Mouse (Mus musculus): Measurements from ENCODE around the gene Ankrd27. TPM values are rescaled to one million over a fixed set of nuclear protein-coding genes. Genes with fewer than 3 reads are reported as not detected.

Gene Ankrd27
- polyA plus RNA-seq, 1 experiment, result 20.7 TPM

DNA sequence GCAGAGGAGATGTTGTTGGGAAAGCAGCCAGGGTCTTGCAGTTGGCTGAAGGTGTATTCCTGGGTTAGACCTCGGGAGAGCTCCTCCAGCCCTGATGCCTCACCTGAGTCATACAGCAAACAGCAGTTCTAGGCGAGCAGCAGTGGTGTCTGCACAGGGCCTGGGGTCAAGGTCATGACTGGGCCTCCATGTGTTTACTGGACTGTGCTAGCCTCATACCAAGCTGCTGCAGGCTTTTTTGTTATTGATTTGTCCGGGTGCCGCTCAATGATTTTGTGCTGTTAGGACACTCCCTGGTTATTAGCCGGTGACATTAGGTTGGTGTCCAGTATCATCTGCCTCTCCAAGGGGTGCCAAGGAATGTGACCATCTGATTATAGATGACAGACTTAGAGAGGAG is 1.7 kb downstream of the Ankrd27 start:
- 72% methylated on average over 5 of the region's 5 CpGs for WGBS
- H3K4me3 ChIP-seq (replicated peaks; ENCODE audit: control insufficient read depth, low read depth, low read length), result no peak overlapping the region
- no peak for TF ChIP-seq POLR2A (IDR thresholded peaks at IDR 0.05; ENCODE audit: borderline replicate concordance, control insufficient read depth, low read depth, low read length)
- no peak for TF ChIP-seq CTCF (IDR thresholded peaks at IDR 0.05; ENCODE audit: control insufficient read depth, insufficient read depth, low read length)
- H3K27ac ChIP-seq (ENCODE audit: control insufficient read depth, insufficient read depth, low read depth, low read length, poor library complexity), result no peak overlapping the region
- no peaks in the 10 kb centered on the region; the same call in none of the 2 replicates for H3K4me1 ChIP-seq (ENCODE audit: control insufficient read depth, insufficient read depth, low read length)

DNA sequence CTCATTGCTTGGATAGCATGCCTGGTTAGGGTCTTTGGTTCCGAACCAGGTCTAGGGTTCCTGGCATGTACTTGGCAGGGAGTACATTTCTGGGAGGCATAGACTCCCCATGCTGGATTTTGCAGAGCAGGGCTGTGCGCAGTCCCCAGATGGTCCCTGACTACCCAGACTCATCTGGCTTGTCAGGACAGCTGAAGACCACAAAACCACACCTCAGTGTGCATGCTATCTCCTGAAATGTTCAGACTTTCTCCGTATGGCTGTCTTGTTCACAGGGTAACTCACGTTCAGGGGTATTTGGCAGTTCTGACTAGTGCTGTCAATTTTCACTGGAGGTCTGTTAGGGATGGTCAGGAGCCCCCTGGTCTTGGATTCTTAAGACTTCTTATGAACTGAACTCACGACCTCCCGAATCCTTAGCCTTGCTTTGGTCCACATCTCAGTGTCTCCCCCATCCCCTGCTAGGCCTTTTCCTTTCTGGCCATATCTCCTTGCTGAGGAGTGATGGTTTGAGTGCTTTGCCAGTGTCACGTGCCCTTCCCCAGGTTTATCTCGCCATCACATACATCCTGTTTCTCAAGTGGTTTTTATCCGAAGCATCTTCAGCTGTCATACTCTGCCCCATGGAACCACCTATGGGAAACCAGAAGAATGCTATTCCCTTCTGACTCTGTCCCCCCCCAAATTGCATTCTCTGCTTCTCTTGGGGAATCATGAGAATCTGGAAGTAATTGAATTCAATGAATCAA is 2.8 kb downstream of the Ankrd27 start:
- Histone ChIP-seq H3K4me3 (replicated peaks; ENCODE audit: control insufficient read depth, low read depth, low read length) (no peak overlapping the region), H3K27ac (ENCODE audit: control insufficient read depth, insufficient read depth, low read depth, low read length, poor library complexity) (no peak overlapping the region), H3K4me1 (ENCODE audit: control insufficient read depth, insufficient read depth, low read length) (peaks cover 1% of the 10 kb centered on the region)
- WGBS, result 17% methylated on average over 9 of the region's 9 CpGs
- TF ChIP-seq CTCF (IDR thresholded peaks at IDR 0.05; ENCODE audit: control insufficient read depth, insufficient read depth, low read length), result no peak
- no peak for TF ChIP-seq POLR2A (IDR thresholded peaks at IDR 0.05; ENCODE audit: borderline replicate concordance, control insufficient read depth, low read depth, low read length)

DNA sequence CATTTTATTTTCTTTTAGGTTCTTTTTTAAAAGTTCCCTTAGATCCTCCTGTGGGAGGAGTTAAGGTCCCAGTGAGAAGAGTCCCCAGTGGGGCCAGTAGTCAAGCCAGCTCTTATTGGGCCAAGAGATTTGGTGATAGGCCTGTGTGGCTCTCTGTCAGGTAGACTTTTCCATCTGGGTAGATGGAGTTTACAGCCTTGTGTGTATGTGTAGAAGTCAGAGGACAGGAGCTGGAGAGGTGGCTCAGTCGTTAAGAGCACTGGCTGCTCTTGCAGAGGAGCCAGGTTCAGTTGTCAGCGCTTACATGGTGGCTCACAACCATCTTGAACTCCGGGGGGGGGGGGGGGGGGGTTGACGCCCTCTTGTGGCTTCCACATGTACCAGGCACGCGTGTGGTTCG is 3.4 kb downstream of the Ankrd27 start:
- 43% methylated on average over 7 of the region's 7 CpGs for WGBS
- peaks cover 1% of the 10 kb centered on the region for H3K4me1 ChIP-seq (ENCODE audit: control insufficient read depth, insufficient read depth, low read length)
- no peak overlapping the region for H3K4me3 ChIP-seq (replicated peaks; ENCODE audit: control insufficient read depth, low read depth, low read length)
- H3K27ac ChIP-seq (ENCODE audit: control insufficient read depth, insufficient read depth, low read depth, low read length, poor library complexity), result no peak overlapping the region
- no peak for TF ChIP-seq POLR2A (IDR thresholded peaks at IDR 0.05; ENCODE audit: borderline replicate concordance, control insufficient read depth, low read depth, low read length)
- no peak for TF ChIP-seq CTCF (IDR thresholded peaks at IDR 0.05; ENCODE audit: control insufficient read depth, insufficient read depth, low read length)

DNA sequence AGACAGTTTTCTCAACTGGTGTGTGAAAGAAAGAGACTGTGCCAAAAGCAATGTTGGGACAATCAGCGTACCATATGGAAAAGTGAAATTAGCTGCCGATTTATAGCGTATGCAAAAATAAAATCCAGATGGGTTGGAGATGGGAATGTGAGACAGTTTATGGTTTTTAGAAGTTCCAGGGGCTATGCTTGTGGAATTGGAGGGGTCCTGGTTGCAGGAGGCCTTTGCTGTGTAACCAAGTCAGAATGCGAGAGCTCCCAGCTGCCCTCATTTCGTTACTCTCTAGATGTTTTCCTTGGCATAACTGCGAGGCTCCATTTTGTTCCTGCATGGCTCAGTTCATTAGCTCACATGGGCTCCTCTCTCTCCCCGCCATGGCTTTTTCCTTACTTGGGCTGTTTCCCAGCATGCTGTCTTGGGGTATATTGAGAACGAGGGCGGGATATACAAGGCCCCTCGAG is 4.7 kb downstream of the Ankrd27 start:
- WGBS, result 88% methylated on average over 10 of the region's 10 CpGs
- Histone ChIP-seq H3K4me1 (ENCODE audit: control insufficient read depth, insufficient read depth, low read length) (peaks cover 1% of the 10 kb centered on the region), H3K4me3 (replicated peaks; ENCODE audit: control insufficient read depth, low read depth, low read length) (no peak overlapping the region), H3K27ac (ENCODE audit: control insufficient read depth, insufficient read depth, low read depth, low read length, poor library complexity) (no peak overlapping the region)
- TF ChIP-seq POLR2A (IDR thresholded peaks at IDR 0.05; ENCODE audit: borderline replicate concordance, control insufficient read depth, low read depth, low read length), result no peak
- TF ChIP-seq CTCF (IDR thresholded peaks at IDR 0.05; ENCODE audit: control insufficient read depth, insufficient read depth, low read length), result no peak

DNA sequence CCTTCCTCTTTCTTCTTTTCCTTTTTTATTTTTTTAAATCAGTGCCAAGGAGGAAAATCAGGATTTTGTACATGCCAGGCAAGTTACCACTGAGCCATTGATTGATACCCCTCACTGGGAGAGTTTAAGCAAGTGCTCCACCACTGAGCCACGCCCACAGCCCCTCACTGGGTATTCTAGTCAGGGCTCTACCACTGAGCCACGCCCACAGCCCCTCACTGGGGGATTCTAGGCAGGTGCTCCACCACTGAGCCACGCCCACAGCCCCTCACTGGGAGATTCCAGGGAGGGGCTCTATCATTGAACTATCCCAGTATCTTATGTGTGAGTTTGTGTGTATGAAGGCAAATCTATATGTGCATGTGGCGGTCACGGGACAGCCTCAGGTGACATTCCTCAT is 8.3 kb downstream of the Ankrd27 start:
- H3K4me3 ChIP-seq (replicated peaks; ENCODE audit: control insufficient read depth, low read depth, low read length), result no peak overlapping the region
- 74% methylated on average over 5 of the region's 5 CpGs for WGBS
- TF ChIP-seq POLR2A (IDR thresholded peaks at IDR 0.05; ENCODE audit: borderline replicate concordance, control insufficient read depth, low read depth, low read length), result no peak
- no peak for TF ChIP-seq CTCF (IDR thresholded peaks at IDR 0.05; ENCODE audit: control insufficient read depth, insufficient read depth, low read length)
- no peak overlapping the region for H3K27ac ChIP-seq (ENCODE audit: control insufficient read depth, insufficient read depth, low read depth, low read length, poor library complexity)
- H3K4me1 ChIP-seq (ENCODE audit: control insufficient read depth, insufficient read depth, low read length), result peaks cover 1% of the 10 kb centered on the region; the same call in 1 of the 2 replicates

DNA sequence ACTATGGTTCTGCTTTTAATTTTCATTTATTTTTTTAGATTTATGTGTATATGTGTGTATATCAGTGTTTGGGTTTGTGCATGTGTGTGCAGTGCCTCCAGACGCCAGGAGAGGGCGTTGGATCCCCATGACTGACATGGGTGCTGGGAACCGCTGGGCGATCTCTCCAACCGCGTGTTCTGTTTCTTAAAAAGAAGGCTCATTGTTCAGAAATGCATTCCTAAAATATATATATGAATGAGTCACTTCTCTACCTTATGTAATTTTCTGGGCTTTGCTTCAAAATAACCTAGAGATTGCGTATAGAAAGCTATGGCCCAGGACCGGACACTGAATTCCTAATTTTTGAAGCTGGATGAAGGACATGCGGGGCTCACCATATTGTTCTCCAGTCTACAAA is 13.4 kb downstream of the Ankrd27 start:
- WGBS, result 91% methylated on average over 9 of the region's 9 CpGs
- Histone ChIP-seq H3K27ac (ENCODE audit: control insufficient read depth, insufficient read depth, low read depth, low read length, poor library complexity) (no peak overlapping the region), H3K4me3 (replicated peaks; ENCODE audit: control insufficient read depth, low read depth, low read length) (no peak overlapping the region), H3K4me1 (ENCODE audit: control insufficient read depth, insufficient read depth, low read length) (no peaks in the 10 kb centered on the region; the same call in 1 of the 2 replicates)
- TF ChIP-seq CTCF (IDR thresholded peaks at IDR 0.05; ENCODE audit: control insufficient read depth, insufficient read depth, low read length) (no peak), POLR2A (IDR thresholded peaks at IDR 0.05; ENCODE audit: borderline replicate concordance, control insufficient read depth, low read depth, low read length) (no peak)

DNA sequence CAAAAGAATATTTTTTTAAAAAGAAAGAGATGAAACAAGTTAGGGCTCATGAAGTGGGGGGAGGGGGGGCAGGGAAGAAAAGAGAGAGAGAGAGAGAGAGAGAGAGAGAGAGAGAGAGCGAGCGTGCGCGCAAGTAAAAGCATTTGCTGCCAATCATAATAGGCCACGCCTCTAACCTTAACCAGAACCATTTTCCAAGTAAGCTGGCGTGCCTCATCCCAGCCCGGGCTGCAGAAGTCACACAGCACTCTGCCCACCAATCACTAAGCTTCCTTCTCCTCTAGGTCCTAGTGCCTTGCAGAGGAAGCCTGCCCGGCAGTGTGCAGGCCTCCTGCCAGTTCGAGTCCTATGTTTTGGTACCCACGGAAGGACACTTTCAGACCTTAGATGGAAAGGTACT is 14.0 kb downstream of the Ankrd27 start:
- Histone ChIP-seq H3K4me3 (replicated peaks; ENCODE audit: control insufficient read depth, low read depth, low read length) (no peak overlapping the region), H3K27ac (ENCODE audit: control insufficient read depth, insufficient read depth, low read depth, low read length, poor library complexity) (peak overlapping the region; percentile 14; the same call in 1 of the 2 replicates), H3K4me1 (ENCODE audit: control insufficient read depth, insufficient read depth, low read length) (no peaks in the 10 kb centered on the region; the same call in 1 of the 2 replicates)
- WGBS, result 88% methylated on average over 10 of the region's 10 CpGs
- TF ChIP-seq CTCF (IDR thresholded peaks at IDR 0.05; ENCODE audit: control insufficient read depth, insufficient read depth, low read length), result no peak
- TF ChIP-seq POLR2A (IDR thresholded peaks at IDR 0.05; ENCODE audit: borderline replicate concordance, control insufficient read depth, low read depth, low read length), result no peak

DNA sequence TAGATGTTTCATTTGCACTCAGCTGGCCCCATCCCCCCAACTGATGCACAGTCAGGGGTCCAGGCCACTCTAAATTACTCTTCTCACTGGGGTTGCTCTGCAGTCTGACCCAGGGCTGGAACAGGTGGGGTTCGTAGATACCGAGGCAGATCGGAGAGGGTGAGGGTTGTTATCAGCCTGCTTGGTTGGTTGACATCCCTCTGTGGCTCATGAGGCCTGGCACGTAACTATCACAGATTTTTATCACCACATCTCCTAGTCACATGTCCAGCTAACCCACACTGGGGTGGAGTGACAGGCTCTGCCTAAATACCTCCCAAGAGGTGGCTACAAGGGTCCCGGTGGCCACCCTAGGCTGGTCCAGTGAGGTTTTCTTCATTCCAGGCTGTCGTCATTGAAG is 15.1 kb downstream of the Ankrd27 start:
- Histone ChIP-seq H3K4me1 (ENCODE audit: control insufficient read depth, insufficient read depth, low read length) (no peaks in the 10 kb centered on the region; the same call in none of the 2 replicates), H3K27ac (ENCODE audit: control insufficient read depth, insufficient read depth, low read depth, low read length, poor library complexity) (no peak overlapping the region), H3K4me3 (replicated peaks; ENCODE audit: control insufficient read depth, low read depth, low read length) (no peak overlapping the region)
- no peak for TF ChIP-seq CTCF (IDR thresholded peaks at IDR 0.05; ENCODE audit: control insufficient read depth, insufficient read depth, low read length)
- no peak for TF ChIP-seq POLR2A (IDR thresholded peaks at IDR 0.05; ENCODE audit: borderline replicate concordance, control insufficient read depth, low read depth, low read length)
- 54% methylated on average over 6 of the region's 6 CpGs for WGBS
